8 mouse cellular contexts compared by ENCODE assay signal in genomic region chr5:28070828-28071455, GRCm38 (mm10). TPM values are rescaled to one million over a fixed set of nuclear protein-coding genes. Genes with fewer than 3 reads are reported as not detected.
DNase-seq lines count a peak whose midpoint lies in the region; ATAC-seq lines count a peak whose summit lies in the region.

TSS of gene Insig1 (plus strand) at chr5:28071363.

- H3K27me3 ChIP-seq in hindbrain, embryonic 13.5 days: no peaks in the 10 kb centered on the region

- peak within 1 kb of the TSS; percentile 96 for H3K4me2 ChIP-seq in hindbrain, embryonic 13.5 days

- peak within 1 kb of the TSS; percentile 99 for H3K27ac ChIP-seq in hindbrain, embryonic 13.5 days

- DNase-seq in NIH3T3 (ENCODE audit: low read depth): peak; percentile 99
- peak; percentile 99 to 100 for DNase-seq in cerebellum, postnatal 10 days
- peak; percentile 97 to 98 for DNase-seq in frontal cortex, postnatal 14 days (ENCODE audit: low spot score in 2 of 2)
- peak; percentile 93 to 95 for DNase-seq in layer of hippocampus, postnatal 25 days (ENCODE audit: extremely low spot score in 1 of 2, low spot score in 1 of 2)
- DNase-seq in lung, postnatal 25 days (ENCODE audit: low spot score): peak; percentile 98
- DNase-seq in retina, embryonic 14.5 days (ENCODE audit: low spot score): peak; percentile 98
- DNase-seq in thymus, postnatal 4 days: peak; percentile 97

- ATAC-seq in hindbrain, embryonic 13.5 days (ENCODE audit: low FRiP score): peak; percentile 93

- no peaks in the 10 kb centered on the region for H3K9me3 ChIP-seq in hindbrain, embryonic 13.5 days

- WGBS in hindbrain, embryonic 13.5 days: under 1% methylated on average over 64 of the region's 64 CpGs

- peaks cover 45% of the 10 kb centered on the region for H3K4me1 ChIP-seq in hindbrain, embryonic 13.5 days (replicated peaks)

- peak within 1 kb of the TSS; percentile 89 for H3K9ac ChIP-seq in hindbrain, embryonic 13.5 days

- peaks cover 28% of the 10 kb centered on the region for H3K36me3 ChIP-seq in hindbrain, embryonic 13.5 days

- peak within 1 kb of the TSS; percentile 88 for H3K4me3 ChIP-seq in hindbrain, embryonic 13.5 days

RNA-seq across cellular contexts. Expression of gene Insig1, which starts in this region (rescaled TPM):
- 64.3 and 71.5 TPM in 2 replicates for polyA plus RNA-seq in hindbrain, embryonic 13.5 days (2015; fragmentation: Nextera tagmentation; extraction: Ambion mirVana)
- total RNA-seq in layer of hippocampus, postnatal 25 days (2021): 10 to 100 TPM; 64.8 to 70.4 TPM

Comparison
In these comparisons a context has a peak if more than half of its experiments do, and no peak if none do; other contexts are left out.
1. Peak in every context shown above with its lines: DNase-seq, ATAC-seq, H3K4me3 ChIP-seq and H3K27ac ChIP-seq.